Mouse (Mus musculus) liver, postnatal 0 days (tissue): ENCODE results near the gene Pxn.

Experiments used
- CTCF ChIP-seq: sonication (generic); IDR thresholded peaks from 2 replicates; pipeline ENCODE4 v1.5.1; 2016; ENCODE audit warnings: antibody characterized with exemption, low read depth
- EP300 ChIP-seq: IDR thresholded peaks from 2 replicates; pipeline ENCODE4 v1.6.1; 2016; ENCODE audit warnings: antibody characterized with exemption, low read depth, mild to moderate bottlenecking

GRCm38 (mm10) chr5:115563771-115564585 lies 57.5 kb downstream of the Pxn start:
- TF ChIP-seq EP300 (no peak), CTCF (no peak)
